Mouse (Mus musculus) liver, embryonic 14.5 days (tissue): Measurements from ENCODE around the gene Pemt. TPM values are rescaled to one million over a fixed set of nuclear protein-coding genes. Genes with fewer than 3 reads are reported as not detected.

ENCODE experiments used
- ATAC-seq: fragments of 200-750 bp; cut with Nextera tagmentation; 2 replicates; pipeline ENCODE4 v1.8.0; 2017; ENCODE audit warnings: moderate number of reproducible peaks, mild to moderate bottlenecking, moderate library complexity; ENCODE audit not compliant: insufficient read depth
- DNase-seq, 3 experiments: peaks; one replicate each; pipeline ENCODE4 v3.0.0-alpha.2; 2012 to 2013; ENCODE audit warnings: low read depth in 3 of 3, low spot score in 3 of 3
- H3K27ac ChIP-seq: fragments of 300-500 bp; sonication (generic); 2 replicates; pipeline ENCODE4 v1.5.1; 2014; ENCODE audit warnings: moderate library complexity, mild to moderate bottlenecking, control low read depth, inconsistent platforms
- H3K27me3 ChIP-seq: fragments of 300-500 bp; sonication (generic); 2 replicates; pipeline ENCODE4 v1.6.1; 2014; ENCODE audit warnings: mild to moderate bottlenecking, low read length, moderate library complexity; ENCODE audit not compliant: control insufficient read depth, insufficient read depth
- H3K36me3 ChIP-seq: fragments of 300-500 bp; sonication (generic); replicated peaks from 2 replicates; pipeline ENCODE4 v1.6.1; 2014; ENCODE audit warnings: low read depth; ENCODE audit not compliant: control insufficient read depth, insufficient read depth
- H3K4me1 ChIP-seq, 2 experiments: fragments of 200-500 bp in 1 of 2; fragments of 300-500 bp in 1 of 2; sonication (generic) in 1 of 2; replicated peaks; 2 replicates each; pipeline ENCODE4 v1.6.1; 2012 to 2014; ENCODE audit warnings: antibody characterized with exemption in 1 of 2, inconsistent platforms in 1 of 2, low read length in 1 of 2; ENCODE audit not compliant: control insufficient read depth in 2 of 2, insufficient read depth in 2 of 2
- H3K4me2 ChIP-seq: fragments of 300-500 bp; sonication (generic); 2 replicates; pipeline ENCODE4 v1.6.1; 2014; ENCODE audit warnings: low read depth, mild to moderate bottlenecking, control low read depth, moderate library complexity
- H3K4me3 ChIP-seq, 2 experiments: fragments of 200-500 bp in 1 of 2; fragments of 300-500 bp in 1 of 2; sonication (generic) in 1 of 2; 2 replicates each; pipeline ENCODE4 v1.5.1; 2012 to 2014; ENCODE audit warnings: low read depth in 2 of 2, low read length in 2 of 2, mild to moderate bottlenecking in 2 of 2, control low read depth in 1 of 2, inconsistent platforms in 1 of 2, moderate library complexity in 1 of 2; ENCODE audit not compliant: insufficient read depth in 1 of 2
- H3K9ac ChIP-seq: fragments of 300-500 bp; sonication (generic); replicated peaks from 2 replicates; pipeline ENCODE4 v1.6.1; 2014; ENCODE audit warnings: mild to moderate bottlenecking, control low read depth, moderate library complexity
- H3K9me3 ChIP-seq: fragments of 300-500 bp; sonication (generic); 2 replicates; pipeline ENCODE4 v1.6.1; 2016; ENCODE audit warnings: low read length, mixed read lengths; ENCODE audit not compliant: control insufficient read depth
- CTCF ChIP-seq: IDR thresholded peaks from 2 replicates; pipeline ENCODE4 v1.5.1; 2016; ENCODE audit warnings: antibody characterized with exemption, low read depth, control low read depth
- EP300 ChIP-seq: IDR thresholded peaks from 2 replicates; pipeline ENCODE4 v1.6.1; 2016; ENCODE audit warnings: antibody characterized with exemption, low read depth
- WGBS: fragments of 180-500 bp; shearing (Covaris S2); extraction: QIAGEN DNeasy Blood & Tissue Kit; methylation state at CpG from one replicate; pipeline ENCODE4 v1.1.7; 2014; ENCODE audit not compliant: insufficient replicate concordance; 5-methylcytosine and 5-hydroxymethylcytosine counted together
- polyA plus RNA-seq, 2 experiments: library from polyadenylated mRNA; depleted of rRNA in 1 of 2; stranded (reverse) in 1 of 2; unstranded in 1 of 2; fragments of >200 nt; fragmentation: Nextera tagmentation in 1 of 2; extraction: Ambion mirVana in 1 of 2; gene quantifications; 2 replicates each; pipeline versions ENCODE4 v1.2.1 to v1.2.3; 2012 to 2014

The Pemt gene
- polyA plus RNA-seq, 2 experiments = 5.2 to 9.0 TPM

- Histone ChIP-seq H3K4me3 (no peak overlapping the region), H3K9me3 (no peaks in the 10 kb centered on the region), H3K36me3 (no peaks in the 10 kb centered on the region), H3K4me1 (no peaks in the 10 kb centered on the region), H3K4me2 (no peak overlapping the region), H3K27ac (no peak overlapping the region), H3K27me3 (no peaks in the 10 kb centered on the region), H3K9ac (no peak overlapping the region)
- WGBS = 54% methylated on average over 5 of the region's 5 CpGs
- TF ChIP-seq CTCF (no peak), EP300 (no peak)
- no peak for DNase-seq
- no peak for ATAC-seq
Observed at GRCm38 (mm10) chr11:59977831-59978230, 68.5 kb downstream of the Pemt start.

GRCm38 (mm10) chr11:59975241-59975640 lies 71.0 kb downstream of the Pemt start:
- Histone ChIP-seq H3K27me3 (no peaks in the 10 kb centered on the region), H3K9me3 (no peaks in the 10 kb centered on the region), H3K9ac (no peak overlapping the region), H3K36me3 (no peaks in the 10 kb centered on the region), H3K4me2 (no peak overlapping the region), H3K27ac (no peak overlapping the region), H3K4me1 (no peaks in the 10 kb centered on the region), H3K4me3 (no peak overlapping the region)
- 57% methylated on average over 10 of the region's 10 CpGs for WGBS
- no peak for ATAC-seq
- no peak for TF ChIP-seq CTCF
- no peak for TF ChIP-seq EP300
- no peak for DNase-seq

DNA sequence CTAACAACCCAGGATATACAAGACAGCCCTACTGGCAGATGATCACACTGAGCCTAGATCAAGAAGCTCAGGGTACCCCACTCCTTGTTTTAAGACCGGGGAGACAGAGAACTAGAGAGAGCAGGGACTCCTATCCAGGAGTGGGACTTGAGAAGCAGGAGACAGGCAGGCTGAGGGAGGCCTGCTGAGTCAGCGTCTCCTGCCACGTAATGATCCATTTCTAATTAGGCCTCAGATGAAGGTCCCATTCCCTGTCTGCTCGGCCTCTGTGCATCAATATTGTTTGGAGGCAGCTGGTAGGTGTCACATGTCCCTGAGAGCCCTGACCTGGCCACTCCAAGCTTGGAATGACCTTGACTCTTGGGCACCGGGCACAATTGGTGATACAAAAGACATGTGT lies 72.9 kb downstream of the Pemt start:
- Histone ChIP-seq H3K4me1 (no peaks in the 10 kb centered on the region), H3K27ac (no peak overlapping the region), H3K4me3 (no peak overlapping the region), H3K36me3 (no peaks in the 10 kb centered on the region), H3K9ac (no peak overlapping the region), H3K27me3 (no peaks in the 10 kb centered on the region), H3K4me2 (no peak overlapping the region), H3K9me3 (no peaks in the 10 kb centered on the region)
- WGBS = 64% methylated on average over 5 of the region's 5 CpGs
- DNase-seq = no peak
- ATAC-seq = no peak
- no peak for TF ChIP-seq CTCF
- no peak for TF ChIP-seq EP300

DNA sequence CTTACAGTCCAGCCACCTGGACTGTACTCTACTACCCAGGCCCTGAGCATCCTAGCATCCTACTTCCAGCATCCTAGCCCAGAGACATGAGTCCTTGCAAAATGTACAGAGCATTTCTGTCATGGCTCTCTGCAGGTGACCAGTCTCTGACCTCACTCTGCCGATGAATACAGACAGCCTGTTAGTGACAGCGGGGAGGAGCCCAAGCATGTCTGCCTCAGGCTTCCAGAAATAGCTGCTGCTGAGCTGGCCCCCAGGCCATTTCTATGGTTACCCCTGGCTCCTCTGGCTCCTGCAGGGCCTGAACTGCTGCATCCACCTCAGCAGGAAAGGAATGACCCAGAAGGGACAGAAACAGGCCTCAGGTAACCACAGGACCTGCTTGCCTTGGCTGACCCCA lies 74.6 kb downstream of the Pemt start:
- Histone ChIP-seq H3K36me3 (no peaks in the 10 kb centered on the region), H3K9ac (no peak overlapping the region), H3K9me3 (no peaks in the 10 kb centered on the region), H3K27ac (no peak overlapping the region), H3K27me3 (no peaks in the 10 kb centered on the region), H3K4me2 (no peak overlapping the region), H3K4me1 (no peaks in the 10 kb centered on the region), H3K4me3 (no peak overlapping the region)
- ATAC-seq (no peak), DNase-seq (no peak)
- WGBS = 60% methylated on average over 2 of the region's 2 CpGs
- TF ChIP-seq EP300 = no peak
- no peak for TF ChIP-seq CTCF

DNA sequence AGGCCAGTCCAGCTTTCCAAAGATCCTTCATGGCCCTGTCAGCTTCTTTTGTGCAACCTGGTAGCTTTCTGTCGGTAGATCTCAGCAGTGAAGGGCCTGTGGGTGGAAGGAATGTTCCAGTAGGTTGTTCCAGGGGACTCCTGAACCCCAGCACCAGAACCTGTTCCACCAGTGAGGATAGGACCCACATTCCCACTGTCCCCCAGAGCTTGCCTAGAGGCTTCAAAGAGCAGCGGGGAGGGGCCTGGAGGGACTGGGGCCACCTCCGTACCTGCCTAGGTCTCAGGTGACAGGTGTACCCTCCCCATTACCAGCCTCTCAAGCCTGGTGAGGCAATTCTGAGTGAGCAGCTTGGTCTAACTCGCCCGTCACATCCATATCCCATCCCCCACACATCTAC lies 75.5 kb downstream of the Pemt start:
- no peak for DNase-seq
- TF ChIP-seq CTCF (no peak), EP300 (no peak)
- ATAC-seq = no peak
- no peak overlapping the region for H3K9ac ChIP-seq
- 56% methylated on average over 5 of the region's 5 CpGs for WGBS
- H3K4me1 ChIP-seq = peaks cover 0 to 5% of the 10 kb centered on the region in 2 experiments; a peak in 2 of 4 replicates
- H3K4me2 ChIP-seq = no peak overlapping the region
- no peak overlapping the region for H3K4me3 ChIP-seq
- H3K9me3 ChIP-seq = no peaks in the 10 kb centered on the region
- H3K27ac ChIP-seq = no peak overlapping the region
- H3K36me3 ChIP-seq = no peaks in the 10 kb centered on the region
- H3K27me3 ChIP-seq = no peaks in the 10 kb centered on the region

GRCm38 (mm10) chr11:59967765-59968164 lies 78.5 kb downstream of the Pemt start:
- H3K4me3 ChIP-seq = no peak overlapping the region
- WGBS = 70% methylated on average over 1 of the region's 1 CpGs
- H3K9me3 ChIP-seq = no peaks in the 10 kb centered on the region
- H3K4me1 ChIP-seq = peaks cover 0 to 6% of the 10 kb centered on the region in 2 experiments; a peak in 2 of 4 replicates
- H3K27ac ChIP-seq = no peak overlapping the region
- no peak overlapping the region for H3K4me2 ChIP-seq
- DNase-seq (no peak), ATAC-seq (no peak)
- TF ChIP-seq CTCF = no peak
- no peak for TF ChIP-seq EP300
- no peaks in the 10 kb centered on the region for H3K36me3 ChIP-seq
- no peak overlapping the region for H3K9ac ChIP-seq
- peaks cover 19% of the 10 kb centered on the region for H3K27me3 ChIP-seq
